Mouse (Mus musculus): ENCODE measurements around the gene Zfp853.

Gene Zfp853

DNA sequence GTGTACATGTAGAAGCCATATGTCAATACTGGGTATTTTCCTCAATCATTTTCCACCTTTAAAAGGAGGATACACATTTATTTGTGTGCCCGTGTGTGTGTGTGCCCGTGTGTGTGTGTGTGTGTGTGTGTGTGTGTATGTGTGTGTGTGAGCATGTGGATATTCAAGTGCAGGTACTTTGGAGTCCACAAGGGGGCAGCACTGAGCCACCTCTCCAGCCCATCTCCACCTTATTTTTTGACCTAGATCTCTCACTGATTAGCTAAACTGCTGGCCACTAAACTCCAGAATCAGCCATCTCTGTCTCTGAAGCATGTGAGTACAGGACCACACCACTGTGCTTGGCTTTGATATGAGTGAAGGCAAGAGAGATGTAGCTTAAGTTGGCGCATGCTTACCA is 1.4 kb upstream of the Zfp853 start:
- intact Hi-C loops (cut with DNase I), result no loop called here

- intact Hi-C loops (cut with DNase I), result no loop called here
Observed at GRCm38 (mm10) chr5:143292879-143293278, 544 bp downstream of the Zfp853 start.

DNA sequence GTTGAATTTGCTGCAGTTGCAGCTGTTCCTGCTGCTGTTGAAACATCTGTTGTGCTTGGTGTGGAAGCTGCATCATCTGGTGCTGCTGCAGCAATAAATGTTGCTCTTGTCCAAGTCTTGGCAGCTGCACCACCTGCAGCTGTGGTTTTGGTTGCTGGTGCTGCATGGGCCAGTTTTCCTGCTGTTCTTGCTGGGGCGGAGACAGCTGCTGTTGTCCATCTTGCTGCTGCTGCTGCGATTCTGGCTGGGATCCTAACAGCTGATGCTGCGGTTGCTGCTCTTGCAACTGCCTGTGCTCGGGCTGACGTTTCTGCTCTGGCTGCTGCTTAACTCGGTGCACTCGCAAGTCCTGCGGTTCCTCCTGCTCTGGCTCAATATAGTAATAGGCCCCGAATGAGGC is 4.1 kb downstream of the Zfp853 start:
- intact Hi-C loops (cut with DNase I), result no loop called here

GRCm38 (mm10) chr5:143288378-143288911 is 5.0 kb downstream of the Zfp853 start:
- intact Hi-C loops (cut with DNase I), result no loop called here

GRCm38 (mm10) chr5:143287774-143288328 is 5.6 kb downstream of the Zfp853 start:
- intact Hi-C loops (cut with DNase I), result no loop called here

DNA sequence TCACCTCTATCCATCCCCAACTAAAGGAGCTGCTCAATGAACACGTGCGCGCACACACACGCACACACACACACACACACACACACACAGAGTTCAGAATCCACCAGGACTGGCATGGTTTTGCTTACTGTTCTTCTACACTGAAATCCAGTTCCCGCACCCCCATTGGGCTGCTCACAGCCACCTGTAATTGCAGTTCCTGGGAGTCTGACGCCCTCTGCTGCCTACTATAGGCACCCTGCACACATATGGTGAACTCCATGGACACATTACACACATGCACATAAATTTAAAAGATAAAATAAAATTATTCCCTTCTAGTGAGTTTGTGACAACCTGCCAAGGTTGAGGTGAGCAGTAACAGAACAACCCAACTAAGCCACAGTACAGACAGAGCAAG is 8.7 kb downstream of the Zfp853 start:
- intact Hi-C loops (cut with DNase I), result no loop called here

DNA sequence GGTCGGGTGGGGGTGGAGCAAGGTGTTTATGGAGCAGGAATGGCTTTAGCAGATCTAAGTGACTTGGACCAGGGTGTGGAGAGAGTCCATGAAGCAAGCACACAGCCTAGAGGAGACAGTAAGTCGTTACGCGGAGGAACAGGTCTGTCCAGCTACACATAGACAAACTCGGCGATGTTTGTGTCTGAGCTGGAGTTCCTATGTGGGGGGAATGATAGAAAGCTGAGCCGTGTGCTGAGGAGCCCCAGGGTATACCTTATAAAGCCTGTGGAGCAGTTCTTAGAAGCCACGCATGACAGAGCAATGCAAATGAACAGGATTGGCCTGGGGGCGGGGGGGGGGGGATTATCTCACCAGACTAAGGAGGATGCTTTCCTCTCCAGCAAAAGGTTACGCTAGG is 14.2 kb downstream of the Zfp853 start:
- intact Hi-C loops (cut with DNase I), result no loop called here

GRCm38 (mm10) chr5:143275761-143276160 is 17.7 kb downstream of the Zfp853 start:
- intact Hi-C loops (cut with DNase I), result no loop called here

DNA sequence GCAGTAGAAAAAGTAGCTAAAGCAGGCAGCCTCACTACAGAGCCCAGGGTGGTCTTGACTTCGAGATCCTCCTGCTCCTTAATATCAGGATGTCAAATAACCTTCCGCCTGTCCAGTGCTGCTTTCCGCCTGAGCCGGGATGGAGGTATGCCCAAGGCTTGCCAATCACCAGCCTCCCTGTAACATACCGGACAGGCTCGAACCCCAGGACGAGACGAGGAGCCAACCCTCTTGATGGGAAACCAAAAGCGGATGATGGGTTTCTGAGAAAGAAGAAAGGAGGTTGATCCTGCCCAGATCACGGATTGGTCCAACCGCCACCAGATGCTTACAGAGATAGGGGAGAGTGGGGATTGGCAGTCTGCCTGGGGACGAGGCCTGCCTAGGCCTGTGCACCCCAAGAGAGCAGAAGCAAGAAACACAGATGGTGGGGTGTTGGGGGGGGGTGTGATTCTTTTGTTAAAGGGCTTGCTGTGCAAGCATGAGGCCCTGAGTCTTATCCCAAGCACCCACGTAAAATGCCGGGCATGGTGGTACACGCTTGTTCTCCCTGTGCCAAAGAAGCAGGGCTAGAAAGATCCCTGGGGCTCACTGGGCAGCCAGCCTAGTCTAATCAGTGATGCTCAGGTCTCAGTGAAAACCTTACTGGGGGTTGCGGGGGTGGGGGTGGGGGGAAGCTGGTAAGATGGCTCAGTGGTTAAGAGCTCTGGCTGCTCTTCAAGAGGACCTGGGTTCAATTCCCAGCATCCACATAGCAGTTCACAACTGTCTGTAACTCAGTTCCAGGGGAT is 20.7 kb downstream of the Zfp853 start:
- intact Hi-C loops (cut with DNase I), result no loop called here

GRCm38 (mm10) chr5:143272108-143272507 is 21.3 kb downstream of the Zfp853 start:
- intact Hi-C loops (cut with DNase I), result no loop called here

DNA sequence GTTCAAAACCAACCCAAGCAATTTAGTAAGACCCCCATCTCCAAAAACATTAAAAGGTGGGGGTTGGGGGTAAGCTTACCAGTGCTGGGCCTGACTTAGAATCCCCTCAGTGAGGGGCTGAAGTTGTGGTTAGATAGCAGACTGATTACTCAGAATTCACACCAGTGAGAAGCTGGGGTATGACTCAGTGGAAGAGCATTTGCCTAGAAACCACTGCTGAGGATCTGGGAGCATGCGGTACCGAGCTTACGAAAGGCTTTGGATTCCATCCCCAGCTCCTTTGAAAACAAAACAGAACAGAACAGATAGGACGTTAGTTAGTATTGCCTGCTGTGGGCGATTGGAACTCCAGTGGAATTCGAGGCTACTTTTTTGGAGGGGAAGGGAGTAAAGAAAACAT is 21.8 kb downstream of the Zfp853 start:
- intact Hi-C loops (cut with DNase I), result no loop called here

GRCm38 (mm10) chr5:143270151-143270519 is 23.3 kb downstream of the Zfp853 start:
- intact Hi-C loops (cut with DNase I), result no loop called here

GRCm38 (mm10) chr5:143269363-143270150 is 23.9 kb downstream of the Zfp853 start, which contains the start of gene Zfp316:
Gene Zfp316, minus strand, starts transcription at chr5:143270022.
- intact Hi-C loops (cut with DNase I), result no loop called here

DNA sequence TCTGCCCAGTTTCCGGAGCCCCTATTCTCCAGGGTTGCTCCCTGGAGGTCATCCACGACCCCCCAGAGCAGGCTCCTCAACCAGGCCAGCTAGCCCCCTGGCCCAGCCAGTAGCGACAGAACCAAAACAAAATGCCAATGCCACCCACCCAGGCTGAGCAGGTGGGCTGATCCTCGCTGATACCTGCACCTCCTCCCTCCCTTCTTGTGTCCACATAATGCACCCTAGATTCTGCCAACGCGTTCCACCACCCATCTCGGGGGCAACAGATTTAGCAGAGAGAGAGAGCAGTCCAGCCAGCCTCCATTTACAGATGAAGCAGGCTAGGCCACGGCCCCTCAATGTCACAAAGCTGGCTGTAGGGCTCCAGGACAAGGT is 24.4 kb downstream of the Zfp853 start:
- intact Hi-C loops (cut with DNase I), result no loop called here

DNA sequence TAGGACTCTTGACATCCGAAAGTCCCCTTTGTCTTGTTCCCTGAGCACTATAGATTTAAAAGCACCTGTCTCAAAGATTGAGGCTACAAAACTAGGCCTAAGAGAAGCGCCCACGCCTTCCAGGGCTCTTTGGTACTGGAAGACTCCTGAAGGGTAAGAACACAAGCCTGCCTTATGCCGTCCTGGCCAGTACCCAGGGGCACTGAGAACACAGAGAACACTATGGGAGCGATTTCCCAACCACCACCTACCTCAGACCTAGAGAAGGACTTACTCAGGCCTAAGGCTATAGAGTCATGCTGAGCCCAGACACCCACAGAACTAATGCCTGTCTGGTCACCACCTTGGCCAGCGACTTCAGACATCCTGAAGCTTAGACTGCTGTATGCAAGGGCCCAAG is 26.6 kb downstream of the Zfp853 start:
- intact Hi-C loops (cut with DNase I), result loop anchor here (1.0 kb wide), 1 partner anchor 29 kb away; no protein-coding TSS in a partner anchor

DNA sequence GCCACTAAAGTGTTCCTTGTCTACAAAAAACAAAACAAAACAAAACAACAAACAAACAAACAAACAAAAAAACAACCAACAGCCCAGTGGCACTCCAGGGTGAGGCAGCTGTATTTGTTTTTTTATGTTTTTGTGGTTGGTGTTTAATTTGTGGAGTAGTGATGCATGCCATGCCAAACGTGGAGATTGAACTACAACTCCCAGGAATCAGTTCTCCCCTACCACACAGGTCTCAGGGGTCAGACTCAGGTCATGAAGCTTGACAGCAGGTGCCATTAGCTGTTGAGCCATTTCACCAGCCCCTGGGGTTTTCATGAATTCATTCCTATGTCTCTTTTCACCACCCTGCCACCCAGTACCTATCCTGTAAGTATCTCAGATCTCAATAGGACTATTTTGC is 28.0 kb downstream of the Zfp853 start:
- intact Hi-C loops (cut with DNase I), result no loop called here

GRCm38 (mm10) chr5:143264689-143265088 is 28.7 kb downstream of the Zfp853 start:
- intact Hi-C loops (cut with DNase I), result no loop called here

DNA sequence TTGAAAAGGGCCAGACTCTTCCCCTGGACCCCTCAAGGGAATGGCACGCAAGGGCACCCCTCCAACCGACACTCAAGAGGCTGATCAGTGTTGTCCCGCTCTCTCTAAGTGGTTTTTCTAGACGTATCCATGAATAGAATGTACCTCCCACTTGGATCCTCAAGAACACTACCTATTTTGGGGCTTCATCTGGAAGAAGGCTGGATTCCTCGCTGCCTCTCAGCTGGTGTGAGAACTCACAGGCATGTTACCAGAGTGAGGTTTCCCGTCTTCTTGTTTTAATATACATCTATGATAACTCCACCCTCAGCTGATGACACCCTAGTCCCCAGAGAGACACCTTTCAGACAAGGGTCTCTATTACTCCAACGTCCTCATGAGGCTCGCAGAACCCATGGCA is 31.8 kb downstream of the Zfp853 start:
- intact Hi-C loops (cut with DNase I), result no loop called here

DNA sequence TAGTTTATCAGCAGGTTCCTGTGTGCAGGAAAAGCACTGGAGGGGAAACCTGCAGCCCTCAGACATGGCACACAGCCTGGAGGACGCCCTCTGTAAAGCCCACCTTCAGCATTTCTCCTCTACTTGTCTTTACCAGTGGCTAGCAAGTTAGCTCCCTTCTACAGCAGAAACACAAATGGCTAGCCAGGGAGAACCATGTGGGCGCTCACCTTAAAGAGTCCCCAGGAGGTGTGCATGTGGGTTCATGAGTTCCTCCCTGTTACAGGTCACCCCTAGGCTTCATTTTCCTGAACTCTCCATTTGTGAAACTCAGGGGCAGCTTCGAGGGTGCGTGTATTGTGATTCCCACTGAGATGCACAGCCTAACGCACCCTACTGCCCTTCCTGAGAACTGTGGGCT is 37.6 kb downstream of the Zfp853 start:
- intact Hi-C loops (cut with DNase I), result no loop called here

- intact Hi-C loops (cut with DNase I), result no loop called here
Observed at GRCm38 (mm10) chr5:143255131-143255519, 38.3 kb downstream of the Zfp853 start.

DNA sequence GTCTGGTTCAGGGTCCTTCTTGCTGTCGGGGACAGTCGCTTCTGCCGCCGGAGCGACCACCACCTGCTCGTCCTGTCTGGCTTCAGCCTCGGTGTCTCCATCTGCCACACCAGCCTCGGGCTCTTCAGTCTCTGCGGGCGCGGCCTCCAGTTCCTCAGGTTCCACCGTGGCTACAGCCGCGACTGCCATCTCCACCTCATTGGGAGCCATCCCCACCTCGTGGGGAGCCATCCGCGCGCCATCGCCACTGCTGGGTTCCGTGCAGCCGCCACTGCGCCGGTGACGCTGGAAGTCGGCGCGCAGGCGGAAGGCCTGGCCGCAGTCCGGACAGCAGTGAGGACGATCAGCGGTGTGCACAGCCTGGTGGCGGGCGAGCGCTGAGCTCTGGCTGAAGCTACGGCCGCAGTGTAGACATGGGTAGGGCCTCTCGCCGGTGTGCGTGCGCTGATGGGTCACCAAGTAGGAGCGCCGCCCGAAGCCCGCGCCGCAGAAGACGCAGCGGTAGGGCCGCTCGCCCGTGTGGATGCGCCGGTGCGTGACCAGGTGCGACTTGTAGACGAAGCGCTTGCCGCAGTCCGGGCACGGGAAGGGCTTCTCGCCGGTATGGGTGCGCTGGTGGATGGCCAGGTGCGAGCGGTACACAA is 38.8 kb downstream of the Zfp853 start:
- intact Hi-C loops (cut with DNase I), result no loop called here

Data from adrenal gland (tissue).